Mouse (Mus musculus) embryo, embryonic 9.5 days (tissue): ENCODE results near the gene Prpf19.
A peak's percentile ranks its signal among the peaks of the same experiment; 100 is the strongest.

Source experiments
- DNase-seq: peaks from one replicate; pipeline ENCODE4 v3.0.0-alpha.2; 2017; ENCODE audit errors: extremely low spot score

Prpf19 gene

DNA sequence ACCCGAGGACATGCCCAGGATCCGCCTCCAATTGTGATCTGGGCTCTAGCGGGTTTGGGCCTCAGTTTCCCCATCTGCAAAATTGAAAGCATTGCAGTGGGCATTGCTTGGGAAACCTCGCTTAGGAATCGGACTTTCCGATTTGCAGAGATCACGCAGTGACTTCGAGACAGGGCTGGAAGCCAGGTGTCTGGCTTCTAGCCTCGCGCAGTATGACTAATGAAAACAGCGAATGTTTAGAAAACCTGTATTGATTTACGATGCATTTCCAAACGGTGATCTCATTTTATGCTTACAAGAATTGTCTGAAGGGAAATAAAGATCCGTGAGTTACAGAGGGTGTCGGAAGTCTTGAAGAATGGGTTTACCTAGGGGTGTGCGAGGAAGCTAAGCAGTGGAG is 677 bp downstream of the Prpf19 start:
- DNase-seq = no peak

DNA sequence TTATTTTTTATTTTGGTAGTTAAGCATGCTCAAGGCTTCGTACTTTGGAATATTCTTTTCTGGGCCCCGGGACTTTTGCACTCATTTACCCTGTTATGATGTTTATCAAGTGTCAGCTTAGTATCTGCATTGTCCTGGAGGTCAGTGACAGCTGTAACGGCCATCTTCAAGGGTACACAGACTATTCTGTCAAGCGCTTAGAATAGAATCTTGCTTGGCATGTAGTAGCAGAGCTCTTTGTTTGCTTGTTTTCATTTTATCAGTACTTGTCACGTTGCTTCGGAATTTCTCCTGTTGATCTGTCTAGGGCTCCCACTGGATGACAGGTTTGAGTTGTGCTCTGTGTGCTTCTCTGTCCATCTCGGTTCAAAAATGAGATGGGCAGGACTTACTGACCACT is 1.8 kb downstream of the Prpf19 start:
- DNase-seq = no peak

DNA sequence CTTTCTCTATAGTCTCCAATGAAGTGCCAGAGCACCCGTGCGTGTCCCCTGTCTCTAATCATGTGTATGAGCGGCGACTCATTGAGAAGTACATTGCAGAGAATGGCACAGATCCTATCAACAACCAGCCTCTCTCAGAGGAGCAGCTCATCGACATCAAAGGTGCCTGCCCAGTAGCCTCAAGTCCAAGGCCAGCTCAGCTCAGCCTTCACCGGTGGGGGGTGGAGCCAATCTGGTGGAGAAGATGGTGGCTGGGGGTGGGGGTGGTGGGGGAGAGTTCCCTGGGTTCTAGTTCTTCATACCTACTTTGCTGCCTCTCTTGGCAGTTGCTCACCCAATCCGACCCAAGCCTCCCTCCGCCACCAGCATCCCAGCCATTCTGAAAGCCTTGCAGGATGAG is 2.5 kb downstream of the Prpf19 start:
- no peak for DNase-seq

DNA sequence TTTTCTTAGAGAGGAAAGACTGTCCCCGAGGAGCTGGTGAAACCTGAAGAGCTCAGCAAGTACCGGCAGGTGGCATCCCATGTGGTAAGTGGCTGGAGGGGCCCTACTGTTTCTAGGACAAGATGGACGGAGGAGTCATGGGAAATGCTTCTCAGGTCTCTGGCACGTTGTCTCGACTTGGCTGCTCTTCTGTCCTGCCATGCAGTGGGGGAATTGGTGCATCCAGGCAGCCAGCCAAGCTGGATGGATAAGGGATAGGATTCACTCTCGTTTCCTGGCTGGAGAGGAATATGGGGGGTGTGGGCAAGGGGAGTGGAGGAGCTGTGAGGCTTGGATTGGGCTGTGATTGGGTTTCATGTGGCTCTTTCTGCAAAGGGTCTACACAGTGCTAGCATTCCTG is 5.3 kb downstream of the Prpf19 start:
- no peak for DNase-seq

DNA sequence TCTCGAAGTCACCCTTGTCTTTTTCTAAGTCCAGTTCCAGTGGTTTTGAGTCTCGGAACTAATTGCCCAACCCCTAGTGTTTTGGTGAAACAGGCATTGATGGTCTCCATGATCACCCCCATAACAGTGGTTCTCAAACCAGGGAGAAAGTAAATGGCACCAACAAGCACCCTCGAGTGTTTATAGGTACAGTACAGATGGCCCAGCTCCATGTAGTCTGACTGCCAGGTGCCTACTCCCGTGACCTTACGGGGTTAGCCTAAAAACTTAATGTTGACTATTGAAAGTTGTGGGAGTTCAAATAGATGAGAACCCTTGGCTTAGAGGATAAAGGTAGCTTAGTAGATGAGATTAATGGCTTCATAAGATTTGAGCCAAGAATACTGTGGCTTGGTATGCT is 6.0 kb downstream of the Prpf19 start:
- no peak for DNase-seq

DNA sequence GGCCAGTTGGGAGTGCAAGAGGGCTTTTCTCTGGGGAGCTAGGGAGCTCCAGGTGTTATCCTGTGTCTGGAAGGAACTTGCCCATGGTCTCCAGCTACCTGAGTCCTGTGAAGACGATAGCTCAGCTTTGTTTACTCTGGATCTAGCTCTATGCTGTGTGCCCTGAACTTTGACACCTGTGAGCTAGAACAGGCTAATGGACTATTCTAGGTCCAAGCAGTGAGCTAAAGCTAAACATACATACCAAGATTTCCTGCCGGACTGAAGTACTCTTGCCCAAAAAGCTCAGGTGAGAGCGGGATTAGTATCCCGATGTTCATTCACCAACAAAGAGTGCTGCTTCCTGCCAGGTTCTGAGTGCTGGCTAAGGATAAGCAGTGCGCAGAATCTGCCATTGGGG is 9.5 kb downstream of the Prpf19 start:
- no peak for DNase-seq

DNA sequence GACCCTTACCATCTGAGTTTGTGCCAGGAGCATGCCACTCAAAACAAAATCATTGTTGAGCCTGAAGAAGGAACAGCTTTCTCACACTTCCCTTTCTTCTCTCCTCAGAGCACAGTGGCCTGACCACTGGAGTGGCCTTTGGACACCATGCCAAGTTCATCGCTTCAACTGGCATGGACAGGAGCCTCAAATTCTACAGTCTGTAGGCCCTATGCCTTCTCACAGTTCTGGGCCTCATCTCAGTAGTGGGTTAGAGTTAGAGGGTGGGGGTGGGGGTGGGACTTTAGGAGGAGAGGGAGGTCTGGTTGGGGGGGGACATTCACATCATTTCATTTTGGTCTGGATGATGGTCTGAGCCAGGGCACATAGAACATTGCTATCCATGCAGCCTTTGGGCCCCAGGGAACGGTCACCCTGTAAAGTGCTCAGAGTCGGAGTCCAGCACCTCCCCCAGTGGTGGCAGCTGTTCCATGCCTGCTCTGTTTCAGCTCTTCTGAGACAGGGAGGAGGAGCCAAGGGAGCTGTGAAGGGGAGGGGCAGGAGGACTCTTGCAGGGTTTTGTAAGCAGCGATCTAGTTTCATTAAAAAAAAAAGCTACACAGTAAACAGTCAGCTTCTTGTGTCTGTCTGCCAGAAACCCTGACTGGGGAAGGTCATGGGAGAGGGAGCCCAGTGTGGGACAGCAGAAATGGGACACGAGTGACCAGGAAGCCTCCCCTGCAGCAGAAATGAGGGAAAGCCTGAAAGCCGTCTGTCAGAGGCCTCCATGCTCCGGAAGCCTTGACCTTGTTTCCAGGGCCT is 10.1 kb downstream of the Prpf19 start:
- DNase-seq = no peak

DNA sequence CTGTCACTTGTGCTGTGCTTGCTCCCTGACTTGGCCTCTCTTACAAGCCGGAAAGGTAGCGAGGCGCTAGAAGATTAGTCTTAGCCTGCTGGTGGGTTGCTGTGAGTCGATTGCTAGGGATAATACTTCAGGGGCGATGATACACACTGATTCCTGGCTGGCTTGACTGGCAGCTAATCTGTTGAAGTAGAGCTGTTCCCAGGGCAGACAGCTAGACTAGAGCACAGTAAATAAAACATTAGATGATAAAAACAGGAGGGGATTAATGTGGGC is 10.6 kb downstream of the Prpf19 start:
- no peak for DNase-seq

DNA sequence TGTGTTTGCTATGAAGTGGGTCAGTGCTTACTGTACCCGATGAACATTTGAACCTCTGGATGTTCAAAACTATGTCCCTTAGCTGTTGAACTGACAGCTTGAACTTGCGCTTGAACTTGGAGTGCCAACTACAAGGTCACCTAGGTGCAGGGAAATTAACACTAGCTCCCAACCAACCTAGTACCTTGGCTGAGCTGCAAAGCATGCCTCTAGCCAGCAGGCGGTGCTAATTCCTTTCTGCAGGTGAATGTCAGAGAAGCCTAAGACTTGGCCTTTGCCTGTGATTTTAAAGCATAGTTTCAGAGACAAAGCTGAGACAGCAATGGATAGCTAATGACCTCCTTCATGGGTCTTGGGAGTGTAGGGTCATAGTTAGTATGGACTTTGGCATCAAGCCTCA is 12.9 kb downstream of the Prpf19 start:
- DNase-seq = peak; percentile 57

DNA sequence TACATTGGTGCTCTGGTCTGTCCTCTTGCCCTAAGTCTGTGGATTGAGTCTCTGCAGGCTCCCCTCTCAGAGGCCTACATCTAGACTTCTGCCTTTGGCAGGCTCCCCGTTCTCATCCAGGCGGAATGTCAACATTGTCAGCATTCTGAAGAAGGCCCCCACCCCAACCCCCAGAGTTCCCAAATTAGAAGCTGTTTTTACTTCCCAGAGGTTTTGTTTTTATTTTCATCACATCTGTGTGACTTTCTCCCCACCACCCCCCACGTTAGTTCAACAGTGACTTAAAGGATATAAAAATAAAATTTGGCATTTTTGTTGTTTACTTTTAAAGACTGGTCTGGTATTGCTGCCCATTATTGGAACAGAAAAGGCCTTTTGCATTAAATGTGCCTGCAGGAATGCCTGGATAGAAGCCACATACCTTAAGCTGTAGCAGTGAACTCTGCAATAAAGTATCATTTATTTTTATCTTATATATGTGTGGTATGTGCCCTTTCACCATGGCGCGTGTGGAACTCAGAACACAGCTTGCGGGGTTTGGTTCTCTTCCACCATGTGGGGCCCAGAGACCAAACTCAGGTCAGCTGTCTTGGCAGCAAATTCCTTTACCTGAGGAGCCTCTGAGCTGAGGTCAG is 14.2 kb downstream of the Prpf19 start:
- no peak for DNase-seq

DNA sequence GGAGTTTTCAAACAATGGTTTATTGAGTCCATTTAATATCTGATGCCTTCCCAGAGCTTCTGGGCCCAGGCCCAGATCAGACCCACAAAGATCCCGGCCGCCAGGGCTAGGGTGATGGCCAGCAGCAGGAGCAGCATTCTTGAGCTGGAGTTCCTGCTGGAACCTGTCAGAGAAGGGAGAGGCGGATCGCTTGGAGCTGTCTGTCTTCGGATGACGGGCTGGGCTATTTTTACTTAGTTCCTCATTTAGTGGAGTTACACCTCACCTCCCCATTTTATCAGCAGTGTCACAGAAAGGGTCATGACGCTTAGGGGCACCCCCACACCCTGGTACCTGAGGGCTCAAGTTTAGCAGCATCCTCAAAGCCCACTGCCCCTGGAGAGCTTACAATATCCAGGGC is 19.3 kb downstream of the Prpf19 start:
- no peak for DNase-seq

DNA sequence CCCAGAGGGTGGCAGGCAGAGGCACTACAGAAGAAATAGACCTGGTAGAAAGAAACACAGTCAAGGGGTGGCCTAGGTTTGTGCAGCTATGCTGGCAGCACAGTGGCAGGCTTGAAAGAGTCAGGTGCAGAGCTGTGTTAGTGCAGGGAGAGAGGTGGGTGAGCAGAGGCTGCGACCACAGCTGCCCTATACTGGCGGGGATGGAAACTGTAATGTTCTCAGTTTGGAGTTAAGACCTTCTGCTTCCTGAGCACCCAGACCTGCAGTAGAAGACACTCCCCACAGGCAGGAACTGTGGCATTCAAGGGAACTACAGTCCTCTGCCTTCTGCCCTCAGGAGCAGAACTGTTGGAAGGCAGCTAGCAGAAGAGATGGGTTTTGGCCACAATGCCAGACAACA is 19.8 kb downstream of the Prpf19 start:
- DNase-seq = no peak

DNA sequence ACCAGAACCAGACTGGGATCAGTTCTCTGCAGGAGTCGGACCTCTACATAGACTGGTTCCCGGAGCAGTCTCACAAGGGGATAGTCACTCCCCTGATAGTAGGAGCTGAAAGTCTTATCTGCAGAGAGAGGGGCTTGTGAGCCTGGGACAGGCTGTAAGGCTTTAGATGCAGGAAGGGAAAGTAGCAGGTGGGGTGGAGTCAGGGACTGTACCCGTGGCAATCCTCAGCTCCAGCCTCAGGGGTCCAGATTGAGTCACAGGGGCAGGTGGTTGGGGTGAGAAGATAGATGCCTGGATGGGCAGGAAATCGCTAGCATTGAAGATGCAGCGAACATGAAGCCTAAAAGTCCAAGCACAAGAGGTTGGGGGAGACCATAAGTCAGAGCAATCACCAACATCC is 21.5 kb downstream of the Prpf19 start:
- DNase-seq = no peak

DNA sequence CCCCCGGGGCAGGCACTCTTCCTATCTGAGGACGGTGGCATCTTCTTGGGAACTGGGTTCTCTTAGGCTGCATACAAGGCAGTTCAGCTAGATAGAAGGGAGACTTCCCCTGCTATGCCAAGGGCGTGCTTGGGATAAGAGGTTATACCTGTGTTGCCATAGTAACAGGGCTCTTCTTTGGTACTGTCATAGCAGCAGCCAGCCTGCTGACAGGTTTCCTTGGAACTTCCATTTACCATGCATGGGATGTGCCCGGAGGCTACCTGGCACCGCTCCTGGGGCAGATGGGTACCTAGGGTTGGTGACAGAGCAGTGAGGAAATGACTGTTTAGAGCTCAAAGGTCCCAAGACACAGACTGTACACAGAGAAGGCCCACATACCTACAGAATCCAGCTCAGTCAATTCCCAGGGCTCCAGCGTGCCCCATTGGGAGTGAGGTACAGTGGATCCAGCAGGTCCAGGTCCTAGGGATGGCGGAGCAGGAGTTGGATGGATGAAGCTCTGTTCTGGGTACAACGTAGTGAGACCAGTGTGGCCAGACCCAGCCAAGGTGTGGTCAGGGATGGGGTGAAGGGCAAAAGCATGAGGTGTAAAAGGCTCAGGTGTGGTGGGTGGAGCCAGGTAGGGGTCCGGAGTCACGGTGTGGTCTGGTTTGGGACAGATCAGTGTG is 23.4 kb downstream of the Prpf19 start:
- no peak for DNase-seq

DNA sequence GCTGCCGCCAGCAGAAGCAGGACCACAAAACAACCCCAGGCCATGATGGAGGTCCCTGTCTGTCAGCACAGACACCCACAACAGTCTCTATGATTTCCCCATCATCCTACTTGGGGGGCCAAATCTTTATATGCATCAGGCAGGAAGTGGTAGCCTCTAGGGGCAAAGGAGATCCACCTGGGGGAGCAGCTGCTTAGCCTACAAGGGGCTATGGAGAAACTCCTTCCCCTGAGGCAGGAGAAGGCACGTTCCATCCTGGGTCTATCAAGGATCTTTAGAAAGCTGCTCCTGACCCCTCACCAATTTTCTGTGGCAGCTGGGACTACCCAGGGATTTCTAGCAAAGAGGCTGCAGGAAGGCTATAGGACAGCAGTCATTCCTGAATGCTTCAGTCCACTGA is 25.5 kb downstream of the Prpf19 start, which contains the start of gene Zp1:
Gene Zp1 (minus strand): TSS at position 101 of the 400 bp plus-strand sequence.
- DNase-seq = no peak

DNA sequence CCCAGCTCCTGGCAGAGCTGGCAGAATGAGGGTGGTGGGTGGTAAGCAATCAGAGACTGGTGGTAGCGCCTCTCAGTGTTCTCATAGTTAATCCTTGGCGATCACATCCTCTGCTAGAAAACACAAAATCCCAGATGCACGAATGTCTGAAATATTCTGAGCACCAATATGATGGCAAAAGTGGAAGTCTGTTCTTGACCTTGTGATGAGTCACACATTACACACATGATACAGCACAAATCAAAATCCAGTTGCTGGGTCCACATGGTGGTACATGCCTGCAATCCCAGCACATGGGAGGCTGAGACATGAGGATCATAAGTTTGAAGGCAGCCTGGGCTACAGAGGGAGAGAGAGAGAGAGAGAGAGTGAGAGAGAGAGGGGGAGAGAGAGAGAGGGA is 26.0 kb downstream of the Prpf19 start:
- no peak for DNase-seq

DNA sequence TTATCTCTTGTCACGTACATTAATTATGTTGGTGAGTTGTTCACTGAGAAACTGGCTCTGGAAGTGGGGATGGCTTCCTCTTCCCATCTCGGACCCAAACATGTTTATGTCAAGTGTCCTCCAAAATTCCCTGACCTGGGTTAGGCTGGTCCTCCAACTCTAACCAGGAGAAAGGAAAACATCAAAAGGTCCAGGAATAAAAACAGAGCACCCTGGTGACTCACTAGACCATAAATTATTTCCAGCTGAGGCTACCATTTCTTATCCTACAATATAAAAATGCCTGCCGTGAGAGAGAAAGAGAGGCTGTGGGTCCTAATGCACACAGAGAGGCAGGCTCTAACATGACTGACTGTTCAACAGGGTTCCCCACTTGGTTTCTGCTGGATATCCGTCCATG is 29.2 kb downstream of the Prpf19 start:
- DNase-seq = no peak

DNA sequence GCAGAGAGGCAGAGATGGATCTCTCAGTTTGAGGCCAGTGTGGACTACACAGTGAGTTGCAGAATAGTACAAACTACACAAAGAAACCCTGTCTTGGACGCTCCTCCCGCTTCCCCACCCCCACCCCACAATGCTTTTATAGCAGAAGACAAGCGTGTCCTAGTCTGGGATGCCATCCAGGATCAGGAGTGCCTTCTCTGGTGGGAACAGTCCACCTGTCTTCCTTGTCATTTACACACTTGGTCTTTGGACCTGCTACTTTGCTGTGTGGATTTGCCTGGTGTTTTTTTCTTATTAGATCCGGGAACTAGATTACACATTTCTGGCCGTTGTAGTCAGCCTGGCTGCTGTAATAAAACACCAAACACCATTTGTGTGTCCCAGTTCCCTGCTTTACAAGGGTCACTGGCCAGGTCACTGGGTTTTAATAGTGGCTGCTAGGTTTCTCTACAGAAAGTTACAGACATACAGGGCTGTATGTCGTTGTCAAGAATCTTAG is 31.1 kb downstream of the Prpf19 start:
- DNase-seq = peak; percentile 46

DNA sequence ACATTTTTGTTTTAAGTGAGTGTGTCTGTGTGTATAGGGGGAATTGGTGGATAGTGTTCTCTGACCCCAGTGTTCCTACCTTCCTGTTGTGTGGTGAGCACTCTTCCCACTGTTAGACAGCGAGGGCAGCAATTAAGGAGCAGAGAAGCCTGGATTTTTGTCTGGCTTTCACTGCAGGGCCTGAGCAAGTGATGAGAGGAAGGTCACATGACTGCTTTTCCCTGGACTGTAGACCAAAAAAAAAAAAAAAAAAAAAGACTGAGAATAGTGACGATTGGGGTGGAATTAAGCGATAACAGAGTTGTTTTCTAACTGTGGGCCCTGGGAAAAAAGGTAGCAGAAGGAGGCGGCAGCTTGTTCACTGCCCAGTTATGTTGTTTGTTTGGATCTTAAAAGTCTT is 31.6 kb downstream of the Prpf19 start:
- DNase-seq = no peak

DNA sequence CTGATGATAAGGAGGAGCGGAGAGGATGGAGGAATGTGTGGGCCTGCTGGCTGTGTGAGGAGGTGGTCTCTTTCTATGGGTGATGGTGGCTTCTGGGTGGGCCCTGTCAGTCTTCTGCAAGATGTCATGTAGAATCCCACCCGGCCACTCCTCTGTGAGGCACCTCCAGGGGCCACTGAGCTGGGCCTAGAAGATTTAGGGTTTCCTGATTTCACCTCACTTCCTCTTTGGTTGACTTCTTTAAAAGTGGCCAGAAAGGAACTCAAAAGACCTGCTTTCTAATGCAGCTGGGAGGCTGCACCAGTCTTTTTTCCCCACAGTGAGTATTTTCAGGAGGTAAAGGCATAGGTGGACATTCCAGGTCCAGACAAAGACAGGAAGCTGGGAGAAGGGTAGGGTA is 35.6 kb downstream of the Prpf19 start:
- DNase-seq = no peak

DNA sequence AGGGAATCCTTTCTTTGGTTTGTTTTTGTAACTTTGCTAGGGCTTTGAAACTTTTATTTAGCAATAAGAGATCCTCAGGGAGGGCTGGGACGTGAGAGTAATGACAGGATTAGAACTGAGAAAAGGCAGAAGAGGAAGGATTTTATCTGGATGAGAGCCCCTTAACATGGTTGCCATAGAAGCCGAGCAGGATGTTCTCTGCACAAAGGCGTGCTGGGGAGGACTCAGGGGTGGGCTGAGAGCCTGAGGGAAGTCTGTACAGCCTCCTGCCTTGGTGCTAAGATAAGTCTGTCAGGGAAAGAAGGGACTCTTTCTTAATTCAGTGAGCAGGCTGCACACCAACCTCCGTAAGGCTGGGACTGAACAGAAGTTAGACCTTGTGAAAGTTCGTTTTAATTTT is 40.0 kb downstream of the Prpf19 start:
- DNase-seq = peak; percentile 17

DNA sequence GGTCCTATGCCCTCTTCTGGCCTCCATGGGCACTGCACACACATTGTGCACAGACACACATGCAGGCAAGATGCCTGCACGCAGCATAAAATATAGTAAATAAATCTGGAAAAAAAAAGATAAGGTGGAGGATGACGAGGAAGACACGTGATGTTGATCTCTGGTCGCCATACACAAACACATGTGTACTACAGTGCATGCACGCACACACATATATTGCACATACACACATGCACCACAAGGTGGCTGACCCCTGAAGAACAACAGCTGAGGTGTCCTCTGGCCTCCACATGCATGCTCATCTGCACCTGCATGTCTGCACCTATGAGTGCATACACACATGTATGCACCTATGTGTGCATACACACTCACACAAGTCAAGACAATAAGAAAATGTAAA is 41.0 kb downstream of the Prpf19 start:
- DNase-seq = no peak

DNA sequence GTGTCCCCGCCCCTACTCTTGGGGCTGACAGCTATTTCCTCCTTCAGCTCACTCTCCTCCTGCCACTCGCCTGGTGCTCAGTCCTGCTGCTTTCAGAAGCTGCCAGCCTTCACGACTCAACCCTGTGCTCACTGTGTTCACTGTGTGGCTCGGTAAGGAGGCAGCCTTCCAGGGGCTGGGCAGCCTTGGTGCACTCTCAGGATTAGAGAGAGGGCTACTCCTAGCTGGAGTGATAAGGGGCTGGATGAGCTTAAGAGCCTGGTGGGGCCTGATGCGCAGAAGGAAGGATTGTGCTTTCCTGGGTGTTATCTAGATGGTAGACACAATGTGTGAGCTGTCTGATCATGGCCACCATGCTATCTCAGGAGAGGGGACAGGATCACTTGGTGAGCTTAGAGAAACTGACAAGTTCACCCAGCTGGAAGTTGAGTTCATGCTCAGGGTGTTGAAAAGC is 42.1 kb downstream of the Prpf19 start, which contains the start of gene Ptgdr2:
Gene Ptgdr2 (plus strand): TSS at position 51 of the 454 bp plus-strand sequence.
- no peak for DNase-seq
